Comparison of ENCODE assay signal across 14 mouse cellular contexts in the genomic region with DNA sequence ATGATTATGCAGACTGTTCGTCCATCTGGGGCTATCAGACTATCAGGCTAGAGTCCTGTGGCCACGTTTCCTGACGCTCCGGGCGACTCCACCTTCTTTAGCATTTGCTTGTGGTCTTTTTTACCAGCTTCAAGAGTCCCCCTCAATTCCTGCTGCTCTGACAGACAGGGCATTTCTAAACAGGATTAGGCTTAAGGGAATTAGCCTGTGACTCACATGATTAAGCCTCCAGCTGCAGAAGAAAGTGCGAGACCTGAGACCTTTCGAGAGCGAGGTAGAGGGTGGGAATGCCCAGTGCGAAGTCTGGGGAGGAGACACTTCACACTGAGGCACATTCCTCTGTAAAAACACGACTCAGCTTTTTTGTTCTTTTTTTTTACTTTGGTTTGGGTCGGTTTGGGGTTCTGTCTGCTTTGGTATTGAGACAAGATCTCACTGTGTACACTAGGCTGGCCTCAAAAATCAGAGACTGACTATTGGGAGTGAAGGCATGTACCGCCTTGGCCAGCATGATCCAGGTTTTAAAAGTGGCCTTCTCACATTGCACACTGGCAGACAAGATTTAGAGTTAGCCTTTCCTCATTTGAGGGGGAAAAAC. TPM values are rescaled to one million over a fixed set of nuclear protein-coding genes. Genes with fewer than 3 reads are reported as not detected.
A peak's percentile ranks its signal among the peaks of the same experiment; 100 is the strongest.
DNase-seq lines count a peak whose midpoint lies in the region; ATAC-seq and TF ChIP-seq lines count a peak whose summit lies in the region.
"Had no signal": no experiment of that assay in that cellular context is flagged by ENCODE, and none has a peak within 500 bp of the region (broad histone marks: within the 10 kb centered on the region; RNA-seq: fewer than 3 reads in every experiment).

No protein-coding gene starts in this region.

- no peaks in the 10 kb centered on the region for H3K4me1 ChIP-seq in limb, embryonic 14.5 days (ENCODE audit: control insufficient read depth, insufficient read depth, low read length)
- H3K4me1 ChIP-seq in limb, embryonic 10.5 days = no peaks in the 10 kb centered on the region
- peaks cover 18% of the 10 kb centered on the region for H3K4me1 ChIP-seq in midbrain, embryonic 13.5 days (replicated peaks)

- no peaks in the 10 kb centered on the region for H3K27me3 ChIP-seq in limb, embryonic 14.5 days (ENCODE audit: control insufficient read depth, insufficient read depth, low read length)
- no peaks in the 10 kb centered on the region for H3K27me3 ChIP-seq in limb, embryonic 10.5 days (ENCODE audit: low read depth, poor library complexity, severe bottlenecking)
- no peaks in the 10 kb centered on the region for H3K27me3 ChIP-seq in midbrain, embryonic 13.5 days
- H3K27me3 ChIP-seq: lung, embryonic 15.5 days had no signal

- H3K27ac ChIP-seq in limb, embryonic 14.5 days (replicated peaks; ENCODE audit: low read depth, low read length) = 0 out of 2 replicates have a peak overlapping the region, but pooled peaks have one; percentile 8
- H3K27ac ChIP-seq in limb, embryonic 10.5 days = no peak overlapping the region
- H3K27ac ChIP-seq in midbrain, embryonic 13.5 days = peak overlapping the region; percentile 25; the same call in 1 of the 2 replicates
- H3K27ac ChIP-seq: lung, embryonic 15.5 days had no signal

- H3K9me3 ChIP-seq in limb, embryonic 14.5 days (ENCODE audit: control insufficient read depth, low read length) = no peaks in the 10 kb centered on the region
- no peaks in the 10 kb centered on the region for H3K9me3 ChIP-seq in limb, embryonic 10.5 days (replicated peaks)
- no peaks in the 10 kb centered on the region for H3K9me3 ChIP-seq in midbrain, embryonic 13.5 days
- H3K9me3 ChIP-seq: G1E; lung, embryonic 15.5 days had no signal

- H3K4me2 ChIP-seq in limb, embryonic 14.5 days (replicated peaks; ENCODE audit: low read depth, low read length, severe bottlenecking) = no peak overlapping the region
- no peak overlapping the region for H3K4me2 ChIP-seq in midbrain, embryonic 13.5 days (replicated peaks)
- H3K4me2 ChIP-seq: lung, embryonic 15.5 days had no signal

- ATAC-seq in limb, embryonic 14.5 days (ENCODE audit: low FRiP score, low read depth) = no peak
- ATAC-seq in common myeloid progenitor, adult 5-6 weeks (replicated peaks; ENCODE audit: low read depth, poor library complexity, severe bottlenecking) = 0 out of 2 replicates have a peak, but pooled peaks have one; percentile 26
- peak; percentile 24; the same call in 1 of the 2 replicates for ATAC-seq in midbrain, embryonic 13.5 days

- TF ChIP-seq POLR2A in limb, embryonic 14.5 days (IDR thresholded peaks at IDR 0.05; ENCODE audit: borderline replicate concordance, extremely low read depth, insufficient read depth, insufficient read length) = no peak

- WGBS in limb, embryonic 14.5 days = 55% methylated on average over 12 of the region's 12 CpGs
- 55% methylated on average over 12 of the region's 12 CpGs for WGBS in limb, embryonic 10.5 days
- WGBS in midbrain, embryonic 13.5 days = 11% methylated on average over 12 of the region's 12 CpGs

- peak; percentile 20 for DNase-seq in embryo, embryonic 10 days (ENCODE audit: low spot score)
- no peak for DNase-seq in embryo, embryonic 9.5 days (ENCODE audit: extremely low spot score)
- no peak for DNase-seq in limb, embryonic 14.5 days (ENCODE audit: low spot score)
- no peak for DNase-seq in limb, embryonic 10.5 days (ENCODE audit: low spot score)
- DNase-seq in cerebellum, adult 11 months = no peak
- DNase-seq in urinary bladder, postnatal 4 days (ENCODE audit: low spot score in 2 of 2) = no peak
- DNase-seq: cerebellum, postnatal 36 days; kidney, postnatal 14 days; thymus, postnatal 14 days had no signal

- no peak overlapping the region for H3K4me3 ChIP-seq in limb, embryonic 14.5 days (replicated peaks; ENCODE audit: low read length)
- H3K4me3 ChIP-seq in limb, embryonic 10.5 days = no peak overlapping the region
- H3K4me3 ChIP-seq in midbrain, embryonic 13.5 days (replicated peaks) = no peak overlapping the region
- H3K4me3 ChIP-seq: lung, embryonic 15.5 days; myocyte had no signal

- H3K36me3 ChIP-seq in limb, embryonic 14.5 days (ENCODE audit: control insufficient read depth, insufficient read depth, low read length) = peaks cover 28% of the 10 kb centered on the region
- peaks cover 61% of the 10 kb centered on the region for H3K36me3 ChIP-seq in limb, embryonic 10.5 days
- peaks cover 12% of the 10 kb centered on the region; the same call in 1 of the 2 replicates for H3K36me3 ChIP-seq in midbrain, embryonic 13.5 days

- no peak overlapping the region for H3K9ac ChIP-seq in limb, embryonic 14.5 days (ENCODE audit: low read depth, low read length, severe bottlenecking)
- H3K9ac ChIP-seq in midbrain, embryonic 13.5 days (replicated peaks) = no peak overlapping the region
- H3K9ac ChIP-seq: lung, embryonic 15.5 days had no signal

RNA-seq across cellular contexts. Expression of a gene that starts 37.9 kb away (rescaled TPM):
- polyA plus RNA-seq in limb, embryonic 14.5 days (2012; rRNA removed) = 35.9 and 41.3 TPM in 2 replicates
- polyA plus RNA-seq in limb, embryonic 14.5 days (2014; fragmentation: Nextera tagmentation; extraction: Ambion mirVana) = 52.3 and 54.8 TPM in 2 replicates
- 23.6 and 29.9 TPM in 2 replicates for polyA plus RNA-seq in limb, embryonic 10.5 days (2016; fragmentation: Nextera tagmentation; extraction: Ambion mirVana)
- total RNA-seq in common myeloid progenitor, adult 5-6 weeks (2017) = 27.0 and 34.7 TPM in 2 replicates
- polyA plus RNA-seq in midbrain, embryonic 13.5 days (2015; fragmentation: Nextera tagmentation; extraction: Ambion mirVana) = 7.2 and 8.3 TPM in 2 replicates

RNA-seq across cellular contexts. Expression of a gene that starts 58.2 kb away (rescaled TPM):
- polyA plus RNA-seq in limb, embryonic 14.5 days (2012; rRNA removed) = 67.4 and 73.4 TPM in 2 replicates
- polyA plus RNA-seq in limb, embryonic 14.5 days (2014; fragmentation: Nextera tagmentation; extraction: Ambion mirVana) = 140 and 143 TPM in 2 replicates
- polyA plus RNA-seq in limb, embryonic 10.5 days (2016; fragmentation: Nextera tagmentation; extraction: Ambion mirVana) = 186 and 189 TPM in 2 replicates
- 126 and 132 TPM in 2 replicates for total RNA-seq in common myeloid progenitor, adult 5-6 weeks (2017)
- 144 and 149 TPM in 2 replicates for polyA plus RNA-seq in midbrain, embryonic 13.5 days (2015; fragmentation: Nextera tagmentation; extraction: Ambion mirVana)
